Mouse (Mus musculus): ENCODE measurements at regions not wholly inside any gene's neighbourhood (a gene's known extent, or its start where the extent isn't known, plus 50 kb on each side); places are given as distances from the start of the nearest gene placed in this dataset.
A peak's percentile ranks its signal among the peaks of the same experiment; 100 is the strongest.

DNA sequence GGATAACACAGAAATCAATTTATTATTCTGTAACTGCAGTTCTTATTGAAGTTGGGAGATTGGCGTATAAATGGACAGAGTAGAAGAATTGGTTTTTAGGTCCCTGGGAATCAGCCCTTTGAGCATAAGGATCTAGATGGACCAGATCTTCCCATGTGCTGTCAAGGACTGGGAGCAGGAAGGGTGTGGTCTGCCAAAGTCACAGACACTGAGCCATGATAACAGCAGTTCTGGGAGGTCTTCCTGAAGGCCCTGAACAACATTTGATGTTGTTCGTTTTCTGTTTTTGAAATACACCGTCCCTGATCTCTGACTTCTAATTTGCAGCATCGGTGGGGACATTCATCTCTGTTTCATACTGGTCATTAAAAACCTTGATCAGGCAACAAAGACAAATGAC lies 147.6 kb upstream of the Krr1 start:
- Histone ChIP-seq H3K9ac (ENCODE audit: low read depth, low read length) (no peak overlapping the region), H3K36me3 (ENCODE audit: control insufficient read depth, insufficient read depth, low read length) (no peaks in the 10 kb centered on the region), H3K9me3 (ENCODE audit: control insufficient read depth, low read length) (no peaks in the 10 kb centered on the region), H3K27me3 (replicated peaks; ENCODE audit: control insufficient read depth, insufficient read depth, low read length) (no peaks in the 10 kb centered on the region), H3K4me1 (ENCODE audit: control insufficient read depth, insufficient read depth, low read length) (peaks cover 6% of the 10 kb centered on the region), H3K27ac (replicated peaks; ENCODE audit: low read depth, low read length) (no peak overlapping the region), H3K4me3 (ENCODE audit: low read depth, low read length) (no peak overlapping the region), H3K4me2 (ENCODE audit: low read depth, low read length) (no peak overlapping the region)
- ATAC-seq (ENCODE audit: low read depth) (no peak), DNase-seq (ENCODE audit: low spot score) (no peak)
- WGBS, result 92% methylated on average over 4 of the region's 4 CpGs

DNA sequence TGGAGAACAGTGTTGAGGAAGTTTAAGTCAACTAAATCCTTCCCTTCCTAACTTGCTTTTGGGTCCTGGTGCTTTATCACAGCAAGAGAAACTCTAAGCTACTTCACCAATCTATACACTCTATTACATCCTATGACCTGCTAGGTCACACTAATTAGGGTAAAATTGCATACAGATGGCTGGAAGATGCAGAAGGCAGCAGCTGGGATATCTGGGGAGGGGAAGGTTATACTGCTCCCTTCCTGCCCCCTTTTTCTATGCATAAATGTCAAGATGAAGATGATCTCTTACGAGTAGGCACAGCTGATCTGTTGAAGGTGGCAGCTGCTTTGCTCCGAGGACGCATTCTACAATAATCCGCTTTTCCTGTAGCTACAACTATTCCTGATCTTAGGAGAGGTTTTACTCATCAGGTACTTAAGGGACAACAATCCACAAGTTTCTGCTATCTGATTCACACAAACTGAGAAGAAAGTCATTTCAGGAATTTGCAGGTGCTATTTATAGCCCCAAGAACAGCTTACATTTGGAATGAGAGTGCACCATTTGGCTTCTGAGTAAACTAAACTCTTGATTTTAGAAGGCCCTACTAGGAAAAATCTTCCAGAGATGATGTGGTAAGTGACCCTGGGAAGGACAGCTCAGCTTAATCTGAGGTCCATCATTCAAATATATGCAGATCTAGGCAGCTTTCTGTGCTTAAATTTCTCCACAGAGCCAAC lies 146.3 kb upstream of the Krr1 start:
- Histone ChIP-seq H3K4me3 (ENCODE audit: low read depth, low read length) (no peak overlapping the region), H3K36me3 (ENCODE audit: control insufficient read depth, insufficient read depth, low read length) (no peaks in the 10 kb centered on the region), H3K4me1 (ENCODE audit: control insufficient read depth, insufficient read depth, low read length) (peaks cover 6% of the 10 kb centered on the region), H3K27me3 (replicated peaks; ENCODE audit: control insufficient read depth, insufficient read depth, low read length) (no peaks in the 10 kb centered on the region), H3K4me2 (ENCODE audit: low read depth, low read length) (no peak overlapping the region), H3K9ac (ENCODE audit: low read depth, low read length) (no peak overlapping the region), H3K9me3 (ENCODE audit: control insufficient read depth, low read length) (no peaks in the 10 kb centered on the region), H3K27ac (replicated peaks; ENCODE audit: low read depth, low read length) (no peak overlapping the region)
- ATAC-seq (ENCODE audit: low read depth) (peak; percentile 50; the same call in 1 of the 2 replicates), DNase-seq (ENCODE audit: low spot score) (peak; percentile 47)
- WGBS, result 48% methylated on average over 4 of the region's 4 CpGs

DNA sequence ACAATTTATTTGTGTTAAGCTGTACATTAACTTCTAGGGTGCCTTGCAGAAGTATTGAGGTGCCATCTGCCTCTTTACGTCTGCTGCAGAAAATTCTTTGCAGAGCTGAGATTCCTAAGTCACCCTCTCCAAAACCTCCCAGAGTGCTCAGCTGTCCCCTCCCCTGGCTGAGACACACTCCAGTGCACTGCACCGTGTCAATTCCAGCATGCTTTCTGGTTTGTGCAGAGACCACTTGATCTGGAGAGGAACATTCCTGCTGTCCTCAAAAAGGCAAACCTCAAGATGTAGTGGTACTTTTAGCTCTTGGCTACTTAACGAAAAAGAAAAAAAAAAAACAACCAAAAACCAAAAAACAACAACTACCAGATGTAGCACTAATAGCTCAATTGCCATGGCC lies 145.2 kb upstream of the Krr1 start:
- Histone ChIP-seq H3K36me3 (ENCODE audit: control insufficient read depth, insufficient read depth, low read length) (no peaks in the 10 kb centered on the region), H3K9me3 (ENCODE audit: control insufficient read depth, low read length) (no peaks in the 10 kb centered on the region), H3K4me1 (ENCODE audit: control insufficient read depth, insufficient read depth, low read length) (peaks cover 6% of the 10 kb centered on the region), H3K27me3 (replicated peaks; ENCODE audit: control insufficient read depth, insufficient read depth, low read length) (no peaks in the 10 kb centered on the region), H3K4me2 (ENCODE audit: low read depth, low read length) (no peak overlapping the region), H3K9ac (ENCODE audit: low read depth, low read length) (no peak overlapping the region), H3K27ac (replicated peaks; ENCODE audit: low read depth, low read length) (no peak overlapping the region), H3K4me3 (ENCODE audit: low read depth, low read length) (no peak overlapping the region)
- ATAC-seq (ENCODE audit: low read depth), result no peak
- peak; percentile 34 for DNase-seq (ENCODE audit: low spot score)
- WGBS, result 51% methylated on average over 3 of the region's 3 CpGs

DNA sequence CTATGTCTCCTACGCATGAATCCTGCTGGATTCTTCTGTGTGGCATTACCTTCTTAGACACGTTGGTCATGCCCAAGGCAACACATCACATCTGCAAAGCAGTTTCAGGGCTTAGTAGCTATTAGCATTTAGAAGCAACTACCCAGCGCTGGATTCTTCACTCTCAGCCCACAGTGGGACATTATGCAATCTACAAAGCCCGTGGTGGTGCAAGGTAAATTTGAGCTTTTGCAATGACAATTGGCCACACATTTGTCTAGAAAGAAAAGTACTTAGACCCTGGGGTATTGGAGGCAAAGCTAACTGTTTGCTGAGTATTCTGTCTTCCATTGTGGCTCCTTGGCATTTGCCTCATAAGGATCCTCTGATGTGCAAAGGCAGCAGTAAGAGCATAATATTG lies 144.5 kb upstream of the Krr1 start:
- WGBS, result 68% methylated on average over 4 of the region's 4 CpGs
- DNase-seq (ENCODE audit: low spot score), result no peak

DNA sequence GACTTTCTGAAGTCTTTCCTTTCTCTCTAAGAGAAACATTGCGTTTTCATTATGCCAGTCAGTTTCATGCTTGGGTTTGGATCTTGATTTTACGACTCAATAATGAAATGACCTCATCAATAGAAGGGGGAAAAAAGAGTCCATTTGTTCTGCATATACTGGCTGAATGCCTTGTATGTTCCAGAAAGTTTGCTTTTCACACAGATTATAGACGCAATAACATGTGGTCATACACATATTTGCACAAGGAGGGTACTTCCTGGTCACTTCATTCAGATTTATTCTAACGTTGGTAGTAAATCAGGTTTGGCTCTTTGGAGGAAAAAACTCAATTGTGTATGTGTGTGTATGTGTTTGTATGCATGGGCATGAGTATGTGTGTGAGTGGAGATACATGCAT lies 143.9 kb upstream of the Krr1 start:
- WGBS, result 83% methylated on average over 4 of the region's 4 CpGs
- H3K4me3 ChIP-seq (ENCODE audit: low read depth, low read length), result no peak overlapping the region
- no peak overlapping the region for H3K4me2 ChIP-seq (ENCODE audit: low read depth, low read length)
- H3K4me1 ChIP-seq (ENCODE audit: control insufficient read depth, insufficient read depth, low read length), result peaks cover 8% of the 10 kb centered on the region
- no peaks in the 10 kb centered on the region for H3K36me3 ChIP-seq (ENCODE audit: control insufficient read depth, insufficient read depth, low read length)
- DNase-seq (ENCODE audit: low spot score) (no peak), ATAC-seq (ENCODE audit: low read depth) (no peak)
- no peaks in the 10 kb centered on the region for H3K27me3 ChIP-seq (replicated peaks; ENCODE audit: control insufficient read depth, insufficient read depth, low read length)
- H3K9ac ChIP-seq (ENCODE audit: low read depth, low read length), result no peak overlapping the region
- no peak overlapping the region for H3K27ac ChIP-seq (replicated peaks; ENCODE audit: low read depth, low read length)
- H3K9me3 ChIP-seq (ENCODE audit: control insufficient read depth, low read length), result no peaks in the 10 kb centered on the region

More for the DNA sequence above, 144.5 kb upstream of the Krr1 start:
- Histone ChIP-seq H3K27me3 (replicated peaks; ENCODE audit: control insufficient read depth, insufficient read depth, low read length) (no peaks in the 10 kb centered on the region), H3K9me3 (ENCODE audit: control insufficient read depth, low read length) (no peaks in the 10 kb centered on the region), H3K9ac (ENCODE audit: low read depth, low read length) (no peak overlapping the region), H3K4me2 (ENCODE audit: low read depth, low read length) (no peak overlapping the region), H3K4me3 (ENCODE audit: low read depth, low read length) (no peak overlapping the region), H3K36me3 (ENCODE audit: control insufficient read depth, insufficient read depth, low read length) (no peaks in the 10 kb centered on the region), H3K4me1 (ENCODE audit: control insufficient read depth, insufficient read depth, low read length) (peaks cover 6% of the 10 kb centered on the region), H3K27ac (replicated peaks; ENCODE audit: low read depth, low read length) (no peak overlapping the region)
- ATAC-seq (ENCODE audit: low read depth), result no peak

DNA sequence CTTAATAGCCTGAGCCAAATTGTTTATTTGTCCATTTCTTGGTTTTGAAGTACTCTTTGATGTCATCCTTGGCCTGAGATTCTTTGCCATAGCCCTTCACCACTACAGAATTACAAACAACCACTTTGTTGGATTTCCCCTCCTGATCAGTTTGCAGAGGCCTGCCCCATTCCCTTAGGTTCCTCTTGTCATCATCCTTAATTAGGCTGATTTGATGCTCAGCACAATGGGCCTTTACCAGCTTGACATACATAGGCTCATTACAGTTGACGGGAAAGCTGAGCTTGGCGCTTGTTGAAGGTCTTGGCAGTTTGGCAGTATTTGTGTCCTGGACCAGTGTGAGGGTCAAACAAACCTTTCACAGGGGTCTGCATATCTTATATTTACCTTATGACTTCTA lies 143.2 kb upstream of the Krr1 start:
- peaks cover 14% of the 10 kb centered on the region for H3K4me1 ChIP-seq (ENCODE audit: control insufficient read depth, insufficient read depth, low read length)
- no peaks in the 10 kb centered on the region for H3K36me3 ChIP-seq (ENCODE audit: control insufficient read depth, insufficient read depth, low read length)
- H3K9me3 ChIP-seq (ENCODE audit: control insufficient read depth, low read length), result no peaks in the 10 kb centered on the region
- 82% methylated on average over 2 of the region's 2 CpGs for WGBS
- H3K4me3 ChIP-seq (ENCODE audit: low read depth, low read length), result no peak overlapping the region
- H3K27me3 ChIP-seq (replicated peaks; ENCODE audit: control insufficient read depth, insufficient read depth, low read length), result no peaks in the 10 kb centered on the region
- no peak overlapping the region for H3K9ac ChIP-seq (ENCODE audit: low read depth, low read length)
- ATAC-seq (ENCODE audit: low read depth), result no peak
- H3K4me2 ChIP-seq (ENCODE audit: low read depth, low read length), result no peak overlapping the region
- H3K27ac ChIP-seq (replicated peaks; ENCODE audit: low read depth, low read length), result no peak overlapping the region
- DNase-seq (ENCODE audit: low spot score), result no peak

DNA sequence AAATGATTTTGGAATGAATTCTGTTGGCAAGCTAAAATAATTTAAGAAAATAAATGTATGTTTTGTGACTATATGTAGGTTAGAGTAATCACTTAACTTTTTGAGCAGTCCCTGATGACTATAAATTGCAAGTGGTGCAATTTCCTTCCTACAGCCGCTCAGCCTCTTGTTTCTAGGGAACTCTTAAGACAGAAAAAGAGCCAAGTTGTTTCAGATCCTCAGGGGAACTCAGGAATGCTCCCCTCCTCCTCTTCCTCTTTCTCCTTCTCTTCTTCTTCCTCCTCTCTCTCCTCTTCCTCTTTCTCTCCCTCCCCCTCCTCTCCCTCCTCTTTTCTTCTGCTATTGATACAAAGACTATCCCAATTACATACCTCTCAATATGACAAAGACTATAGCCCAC lies 141.4 kb upstream of the Krr1 start:
- WGBS, result 42% methylated on average over 1 of the region's 1 CpGs

DNA sequence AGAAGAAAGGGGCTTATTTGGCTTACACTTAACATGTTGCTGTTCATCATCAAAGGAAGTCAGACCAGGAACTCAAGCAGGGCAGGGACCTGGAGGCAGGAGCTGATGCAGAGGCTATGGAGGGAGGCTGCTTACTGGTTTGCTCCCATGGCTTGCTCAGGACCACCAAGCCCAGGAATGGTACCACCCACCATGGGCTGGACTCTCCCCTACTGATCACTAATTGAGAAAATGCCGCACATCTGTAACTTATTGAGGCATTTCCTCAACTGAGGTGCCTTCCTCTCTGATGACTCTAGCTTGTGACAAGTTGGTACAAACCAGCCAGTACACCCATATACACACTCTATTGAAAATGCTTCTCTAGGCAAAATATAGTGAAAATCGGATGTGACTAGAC lies 138.9 kb upstream of the Krr1 start:
- ATAC-seq (ENCODE audit: low read depth), result no peak

More for the DNA sequence above, 141.4 kb upstream of the Krr1 start:
- no peak overlapping the region for H3K9ac ChIP-seq (ENCODE audit: low read depth, low read length)
- ATAC-seq (ENCODE audit: low read depth) (no peak), DNase-seq (ENCODE audit: low spot score) (no peak)
- no peak overlapping the region for H3K27ac ChIP-seq (replicated peaks; ENCODE audit: low read depth, low read length)
- no peaks in the 10 kb centered on the region for H3K27me3 ChIP-seq (replicated peaks; ENCODE audit: control insufficient read depth, insufficient read depth, low read length)
- H3K9me3 ChIP-seq (ENCODE audit: control insufficient read depth, low read length), result no peaks in the 10 kb centered on the region
- H3K4me2 ChIP-seq (ENCODE audit: low read depth, low read length), result no peak overlapping the region
- H3K4me3 ChIP-seq (ENCODE audit: low read depth, low read length), result no peak overlapping the region
- no peaks in the 10 kb centered on the region for H3K36me3 ChIP-seq (ENCODE audit: control insufficient read depth, insufficient read depth, low read length)
- H3K4me1 ChIP-seq (ENCODE audit: control insufficient read depth, insufficient read depth, low read length), result peaks cover 23% of the 10 kb centered on the region

DNA sequence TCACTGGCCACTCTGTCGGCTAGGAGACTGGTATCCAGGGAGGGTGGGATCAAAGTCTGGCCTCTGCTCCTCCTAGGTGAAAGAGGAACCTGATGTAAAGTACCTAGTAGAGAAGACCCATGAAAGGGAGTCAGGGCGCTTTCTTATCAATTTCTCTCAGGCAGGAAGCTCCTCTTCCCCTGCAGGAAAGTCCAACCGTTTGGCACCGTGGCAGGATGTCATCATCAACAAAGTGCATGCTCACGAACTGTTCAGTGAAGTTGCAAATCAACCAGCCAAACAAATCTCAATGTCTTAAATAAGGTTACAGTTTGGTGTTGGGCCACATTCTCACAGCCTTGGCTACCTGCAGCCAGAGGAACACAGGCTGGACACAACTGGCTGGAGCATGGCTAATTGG lies 138.2 kb upstream of the Krr1 start:
- H3K27ac ChIP-seq (replicated peaks; ENCODE audit: low read depth, low read length), result no peak overlapping the region
- no peak overlapping the region for H3K4me2 ChIP-seq (ENCODE audit: low read depth, low read length)
- no peak overlapping the region for H3K4me3 ChIP-seq (ENCODE audit: low read depth, low read length)
- no peaks in the 10 kb centered on the region for H3K9me3 ChIP-seq (ENCODE audit: control insufficient read depth, low read length)
- 42% methylated on average over 5 of the region's 5 CpGs for WGBS
- ATAC-seq (ENCODE audit: low read depth) (no peak), DNase-seq (ENCODE audit: low spot score) (no peak)
- no peak overlapping the region for H3K9ac ChIP-seq (ENCODE audit: low read depth, low read length)
- H3K36me3 ChIP-seq (ENCODE audit: control insufficient read depth, insufficient read depth, low read length), result no peaks in the 10 kb centered on the region
- H3K4me1 ChIP-seq (ENCODE audit: control insufficient read depth, insufficient read depth, low read length), result peaks cover 20% of the 10 kb centered on the region
- no peaks in the 10 kb centered on the region for H3K27me3 ChIP-seq (replicated peaks; ENCODE audit: control insufficient read depth, insufficient read depth, low read length)

More for the DNA sequence above, 138.9 kb upstream of the Krr1 start:
- no peak overlapping the region for H3K4me2 ChIP-seq (ENCODE audit: low read depth, low read length)
- WGBS, result 45% methylated on average over 2 of the region's 2 CpGs
- H3K4me3 ChIP-seq (ENCODE audit: low read depth, low read length), result no peak overlapping the region
- H3K9me3 ChIP-seq (ENCODE audit: control insufficient read depth, low read length), result no peaks in the 10 kb centered on the region
- no peaks in the 10 kb centered on the region for H3K36me3 ChIP-seq (ENCODE audit: control insufficient read depth, insufficient read depth, low read length)
- H3K9ac ChIP-seq (ENCODE audit: low read depth, low read length), result no peak overlapping the region
- no peak for DNase-seq (ENCODE audit: low spot score)
- H3K27ac ChIP-seq (replicated peaks; ENCODE audit: low read depth, low read length), result no peak overlapping the region
- H3K4me1 ChIP-seq (ENCODE audit: control insufficient read depth, insufficient read depth, low read length), result peaks cover 20% of the 10 kb centered on the region
- H3K27me3 ChIP-seq (replicated peaks; ENCODE audit: control insufficient read depth, insufficient read depth, low read length), result no peaks in the 10 kb centered on the region

Data from embryonic facial prominence, embryonic 14.5 days (tissue).